Comparison of ENCODE assay signal across 11 mouse cellular contexts in the genomic region with DNA sequence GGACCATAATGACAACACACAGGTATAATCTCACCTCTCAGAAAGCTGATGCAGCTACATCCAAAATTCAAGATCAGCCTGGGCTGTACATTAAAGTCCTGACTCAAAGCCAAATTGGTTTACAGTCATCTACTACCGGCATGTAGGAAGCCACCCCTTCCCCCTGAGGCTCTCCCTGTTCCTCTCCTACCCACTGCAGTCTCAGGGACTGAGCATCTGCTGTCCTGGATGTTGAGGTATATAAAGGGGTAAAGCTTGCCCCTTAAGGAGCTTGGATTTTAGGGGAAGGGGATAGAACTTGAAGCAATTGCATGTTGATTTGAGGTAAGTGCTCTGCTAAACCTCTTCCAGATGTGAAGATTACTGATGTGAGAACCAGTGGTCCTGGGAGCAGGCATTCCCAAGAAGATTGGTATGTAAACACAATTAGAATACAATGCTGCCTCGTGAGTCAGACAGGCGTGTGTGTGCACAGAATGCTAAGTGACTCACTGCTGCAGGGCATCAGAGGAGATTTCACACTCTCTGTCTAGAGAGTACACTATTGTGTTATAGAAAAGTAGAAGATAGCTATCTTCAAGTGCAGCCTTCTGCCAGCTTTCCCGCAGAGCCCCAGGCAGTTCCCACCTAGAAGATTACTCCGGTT.
A peak's percentile ranks its signal among the peaks of the same experiment; 100 is the strongest.
DNase-seq lines count a peak whose midpoint lies in the region; ATAC-seq lines count a peak whose summit lies in the region.
"Had no signal": no experiment of that assay in that cellular context is flagged by ENCODE, and none has a peak within 500 bp of the region (broad histone marks: within the 10 kb centered on the region; RNA-seq: fewer than 3 reads in every experiment).

No protein-coding gene starts in this region.

- H3K36me3 ChIP-seq in forebrain, embryonic 14.5 days (ENCODE audit: control insufficient read depth, insufficient read depth, low read length), result no peaks in the 10 kb centered on the region
- H3K36me3 ChIP-seq in midbrain, embryonic 13.5 days, result no peaks in the 10 kb centered on the region
- H3K36me3 ChIP-seq in heart, embryonic 11.5 days (ENCODE audit: control insufficient read depth, insufficient read depth, low read length), result no peaks in the 10 kb centered on the region
- H3K36me3 ChIP-seq: G1E had no signal

- no peak overlapping the region for H3K4me2 ChIP-seq in forebrain, embryonic 14.5 days (ENCODE audit: low read length)
- H3K4me2 ChIP-seq in midbrain, embryonic 13.5 days (replicated peaks), result no peak overlapping the region
- H3K4me2 ChIP-seq in heart, embryonic 11.5 days, result no peak overlapping the region
- H3K4me2 ChIP-seq: liver, embryonic 11.5 days had no signal

- ATAC-seq in forebrain, embryonic 14.5 days, result peak; percentile 46; the same call in 1 of the 2 replicates
- peak; percentile 89 for ATAC-seq in midbrain, embryonic 13.5 days
- ATAC-seq in heart, embryonic 11.5 days (replicated peaks; ENCODE audit: insufficient number of reproducible peaks, low FRiP score, low TSS enrichment), result no peak

- no peaks in the 10 kb centered on the region for H3K9me3 ChIP-seq in forebrain, embryonic 14.5 days (replicated peaks; ENCODE audit: control insufficient read depth, low read length)
- H3K9me3 ChIP-seq in midbrain, embryonic 13.5 days, result no peaks in the 10 kb centered on the region
- H3K9me3 ChIP-seq in heart, embryonic 11.5 days (replicated peaks; ENCODE audit: control insufficient read depth, low read length), result no peaks in the 10 kb centered on the region
- H3K9me3 ChIP-seq: G1E had no signal

- H3K4me3 ChIP-seq in forebrain, embryonic 14.5 days (ENCODE audit: low read depth, low read length), result no peak overlapping the region
- no peak overlapping the region for H3K4me3 ChIP-seq in midbrain, embryonic 13.5 days (replicated peaks)
- no peak overlapping the region for H3K4me3 ChIP-seq in heart, embryonic 11.5 days (ENCODE audit: low read depth, low read length)
- H3K4me3 ChIP-seq: megakaryocyte, embryonic 14.5 days had no signal

- no peak overlapping the region for H3K9ac ChIP-seq in forebrain, embryonic 14.5 days (ENCODE audit: low read length)
- H3K9ac ChIP-seq in midbrain, embryonic 13.5 days (replicated peaks), result no peak overlapping the region
- no peak overlapping the region for H3K9ac ChIP-seq in heart, embryonic 11.5 days (ENCODE audit: low read depth, low read length)

- no peak overlapping the region for H3K27ac ChIP-seq in forebrain, embryonic 14.5 days (ENCODE audit: low read depth, low read length)
- H3K27ac ChIP-seq in midbrain, embryonic 13.5 days, result peak overlapping the region; percentile 59
- H3K27ac ChIP-seq in heart, embryonic 11.5 days (ENCODE audit: low read depth, low read length), result no peak overlapping the region

- DNase-seq in 3T3-L1 (ENCODE audit: low read depth, low spot score), result peak; percentile 77
- peak; percentile 9 for DNase-seq in ZHBTc4 (ENCODE audit: low read depth, low spot score)
- peak; percentile 53 for DNase-seq in forebrain, embryonic 14.5 days (ENCODE audit: low spot score)
- DNase-seq in adrenal gland, postnatal 36 days, result no peak
- no peak for DNase-seq in thymus, postnatal 25 days
- DNase-seq: thymus, postnatal 4 days had no signal

- no peaks in the 10 kb centered on the region for H3K4me1 ChIP-seq in forebrain, embryonic 14.5 days (ENCODE audit: control insufficient read depth, insufficient read depth, low read length)
- H3K4me1 ChIP-seq in midbrain, embryonic 13.5 days (replicated peaks), result peaks cover 7% of the 10 kb centered on the region
- H3K4me1 ChIP-seq in heart, embryonic 11.5 days (ENCODE audit: control insufficient read depth, insufficient read depth, low read length), result 0 out of 2 replicates have a peak, but pooled peaks cover 2% of the 10 kb centered on the region
- H3K4me1 ChIP-seq: megakaryocyte, embryonic 14.5 days had no signal

- WGBS in forebrain, embryonic 14.5 days, result 39% methylated on average over 5 of the region's 5 CpGs
- WGBS in midbrain, embryonic 13.5 days, result 16% methylated on average over 5 of the region's 5 CpGs
- 31% methylated on average over 5 of the region's 5 CpGs for WGBS in heart, embryonic 11.5 days (ENCODE audit: insufficient replicate concordance)

- no peaks in the 10 kb centered on the region for H3K27me3 ChIP-seq in forebrain, embryonic 14.5 days (replicated peaks; ENCODE audit: control insufficient read depth, insufficient read depth, low read length)
- H3K27me3 ChIP-seq in midbrain, embryonic 13.5 days, result no peaks in the 10 kb centered on the region
- no peaks in the 10 kb centered on the region for H3K27me3 ChIP-seq in heart, embryonic 11.5 days (ENCODE audit: control insufficient read depth, insufficient read depth, low read length)
- H3K27me3 ChIP-seq: megakaryocyte, embryonic 14.5 days had no signal

Comparison
In these comparisons a context has a peak if more than half of its experiments do, and no peak if none do; other contexts are left out.
1. DNase-seq: peak in 3T3-L1 (single experiment), ZHBTc4 (single experiment) and forebrain, embryonic 14.5 days (single experiment); none in adrenal gland, postnatal 36 days (0 of 2) and thymus, postnatal 25 days (single experiment).